Mouse (Mus musculus): ENCODE results near the gene Henmt1.

The Henmt1 gene

DNA sequence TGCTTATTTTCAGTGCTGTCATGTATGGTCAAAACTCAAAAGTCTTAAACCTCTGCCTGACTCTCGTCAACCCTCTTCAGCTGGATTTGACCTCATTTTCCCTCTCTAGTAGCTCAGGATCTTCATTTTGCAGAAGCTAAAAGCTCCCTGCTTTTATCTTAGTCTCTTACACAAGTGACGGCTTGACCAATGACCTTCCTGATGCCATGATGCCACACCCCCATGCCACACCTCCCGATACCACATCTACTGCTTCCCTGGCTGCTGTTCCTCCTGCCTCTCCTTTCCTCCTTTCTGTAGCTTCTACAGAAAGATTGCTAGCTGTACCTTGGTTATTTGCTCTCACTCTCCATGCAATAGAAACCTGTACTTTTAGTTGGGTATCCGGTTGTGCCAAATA is 58.1 kb downstream of the Henmt1 start:
- in situ Hi-C loops (cut with MboI) = no loop called here

DNA sequence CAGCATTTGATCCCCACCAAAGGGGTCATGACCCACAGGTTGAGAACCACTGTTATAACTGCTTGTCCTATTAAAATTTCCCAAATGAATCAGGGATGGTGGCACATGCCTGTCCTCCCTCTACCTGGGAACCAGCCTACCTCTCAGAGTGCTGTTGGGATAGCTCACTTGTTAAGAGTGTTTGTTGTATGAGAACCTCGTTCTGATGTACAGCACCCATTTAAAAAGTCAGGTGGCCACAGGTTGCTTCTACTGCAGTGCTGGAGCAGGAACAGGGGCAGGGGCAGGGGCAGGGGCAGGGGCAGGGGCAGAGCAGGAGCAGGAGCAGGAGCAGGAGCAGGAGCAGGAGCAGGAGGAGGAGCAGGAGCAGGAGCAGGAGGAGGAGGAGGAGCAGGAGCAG is 59.5 kb downstream of the Henmt1 start:
- in situ Hi-C loops (cut with MboI) = no loop called here

GRCm38 (mm10) chr3:109005777-109006176 is 66.1 kb downstream of the Henmt1 start:
- in situ Hi-C loops (cut with MboI) = no loop called here

DNA sequence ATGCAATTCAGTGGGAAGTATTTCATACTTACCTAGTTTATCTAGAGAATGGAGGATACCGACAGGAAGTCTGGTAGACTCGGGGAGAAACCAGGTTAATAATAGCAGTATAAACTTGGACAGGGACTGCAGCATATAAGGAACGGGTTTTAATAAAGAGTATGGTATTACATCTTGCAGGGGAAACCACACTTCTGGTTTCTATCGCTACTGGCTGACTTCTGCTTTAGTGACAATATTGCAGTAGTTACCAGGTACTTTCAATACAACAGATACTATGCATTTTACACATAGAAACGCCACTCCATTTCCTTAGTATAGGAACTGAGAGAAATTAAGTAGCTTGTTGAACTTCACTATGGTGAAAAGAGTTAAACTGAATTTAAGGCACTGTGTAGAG is 68.5 kb downstream of the Henmt1 start:
- in situ Hi-C loops (cut with MboI) = no loop called here

All from mature B cell (primary cell).